Mouse (Mus musculus) layer of hippocampus, postnatal 36 days (tissue): Measurements from ENCODE around the gene Ctbp1. TPM values are rescaled to one million over a fixed set of nuclear protein-coding genes. Genes with fewer than 3 reads are reported as not detected.

Experiments
- DNase-seq, 2 experiments: peaks; one replicate each; pipeline ENCODE4 v3.0.0; 2022
- total RNA-seq, 2 experiments: library from RNA; stranded (reverse); gene quantifications; 2 replicates each; pipeline ENCODE4 v1.2.3; 2021

Gene Ctbp1
- total RNA-seq, result 100 to 1,000 TPM; 276 to 303 TPM

GRCm38 (mm10) chr5:33274953-33275454, at the start of gene Ctbp1:
Ctbp1 (minus strand) TSS chr5:33274994.
- peak; percentile 89 to 92 for DNase-seq

DNA sequence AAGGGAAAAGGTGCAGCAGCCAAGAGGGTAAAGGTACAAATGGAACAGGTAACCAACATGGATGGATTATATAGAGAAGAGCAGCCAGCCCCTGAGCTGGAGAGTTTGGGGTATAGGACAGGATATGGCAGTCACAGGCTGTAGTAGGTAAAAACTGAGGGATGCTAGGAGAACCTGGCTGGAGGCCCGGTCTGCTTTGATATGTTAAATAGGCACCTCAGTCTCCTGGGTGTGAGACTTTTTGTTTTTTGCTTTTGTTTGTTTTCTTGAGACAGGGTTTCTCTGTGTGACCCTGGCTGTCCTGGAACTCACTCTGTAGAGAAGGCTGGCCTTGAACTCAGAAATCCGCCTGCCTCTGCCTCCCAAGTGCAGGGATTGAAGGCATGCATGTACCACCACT, 49.7 kb upstream of the Ctbp1 start:
- DNase-seq, result no peak

- DNase-seq, result no peak
Measured at GRCm38 (mm10) chr5:33312192-33312591, 37.4 kb upstream of the Ctbp1 start.

- DNase-seq, result no peak
Measured at GRCm38 (mm10) chr5:33310704-33311462, 36.1 kb upstream of the Ctbp1 start.

- no peak for DNase-seq
Measured at GRCm38 (mm10) chr5:33301801-33302200, 27.0 kb upstream of the Ctbp1 start.

DNA sequence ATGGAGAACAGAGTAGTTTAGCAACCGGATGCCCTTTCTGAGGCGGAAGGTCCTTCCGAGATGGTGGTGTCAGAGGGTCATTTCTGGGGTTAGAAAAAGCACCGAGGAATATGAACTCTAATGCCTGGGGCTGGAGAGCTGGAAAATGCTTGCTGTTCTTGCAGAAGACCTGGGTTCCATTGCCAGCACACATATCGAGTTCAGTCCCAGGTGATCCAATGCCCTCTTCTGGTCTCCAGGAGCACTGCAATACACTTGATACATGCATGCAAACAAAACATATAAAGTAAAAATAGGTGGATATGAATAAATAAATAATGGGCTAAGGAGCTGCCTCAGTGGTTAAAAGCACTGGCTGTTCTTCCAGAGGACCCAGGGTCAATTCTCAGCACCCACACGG, 22.4 kb upstream of the Ctbp1 start:
- no peak for DNase-seq

GRCm38 (mm10) chr5:33293796-33294430, 19.1 kb upstream of the Ctbp1 start:
- no peak for DNase-seq

GRCm38 (mm10) chr5:33283951-33284350, 9.2 kb upstream of the Ctbp1 start:
- DNase-seq, result no peak

DNA sequence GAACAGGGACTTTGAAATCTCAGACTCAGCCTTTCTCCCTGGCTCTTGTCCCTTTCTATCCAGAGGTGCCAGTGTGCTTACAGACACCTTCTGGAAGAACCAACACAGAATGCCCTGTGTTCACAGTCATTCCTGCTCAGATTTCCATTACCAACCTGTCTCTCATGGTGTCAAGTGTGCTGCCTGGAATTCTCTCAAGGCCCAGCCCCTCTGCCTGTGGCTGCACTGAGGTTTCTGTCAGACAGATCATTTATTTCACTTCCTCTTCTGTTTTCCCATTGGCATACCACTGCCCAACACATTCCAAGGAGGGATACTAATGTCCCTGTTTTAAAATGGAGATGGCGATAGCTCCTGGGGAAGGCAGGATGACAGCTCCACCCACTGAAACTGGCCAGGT, 6.6 kb upstream of the Ctbp1 start:
- DNase-seq, result no peak

- DNase-seq, result no peak
Measured at GRCm38 (mm10) chr5:33278950-33279349, 4.2 kb upstream of the Ctbp1 start.

DNA sequence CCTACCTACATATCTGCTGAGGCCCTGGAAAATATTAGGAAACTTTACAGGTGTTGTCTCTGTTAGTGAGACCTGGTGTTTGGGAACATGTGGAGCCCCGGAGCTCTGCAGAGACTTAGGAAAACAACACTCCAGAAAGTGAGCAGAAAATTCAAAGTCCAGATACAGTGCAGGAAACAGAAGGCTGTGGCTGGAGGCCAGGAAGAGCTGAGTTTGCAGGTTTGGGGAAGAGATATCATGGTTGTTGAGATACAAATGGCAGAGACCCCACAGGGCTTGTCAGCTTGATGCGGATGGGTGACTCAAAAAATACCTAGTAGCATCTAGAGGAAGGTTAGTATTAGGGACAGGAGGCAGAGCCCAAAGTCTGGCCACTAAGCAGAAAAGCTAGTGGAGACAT, 2.5 kb upstream of the Ctbp1 start:
- no peak for DNase-seq

GRCm38 (mm10) chr5:33275754-33276153, 960 bp upstream of the Ctbp1 start:
- no peak for DNase-seq

DNA sequence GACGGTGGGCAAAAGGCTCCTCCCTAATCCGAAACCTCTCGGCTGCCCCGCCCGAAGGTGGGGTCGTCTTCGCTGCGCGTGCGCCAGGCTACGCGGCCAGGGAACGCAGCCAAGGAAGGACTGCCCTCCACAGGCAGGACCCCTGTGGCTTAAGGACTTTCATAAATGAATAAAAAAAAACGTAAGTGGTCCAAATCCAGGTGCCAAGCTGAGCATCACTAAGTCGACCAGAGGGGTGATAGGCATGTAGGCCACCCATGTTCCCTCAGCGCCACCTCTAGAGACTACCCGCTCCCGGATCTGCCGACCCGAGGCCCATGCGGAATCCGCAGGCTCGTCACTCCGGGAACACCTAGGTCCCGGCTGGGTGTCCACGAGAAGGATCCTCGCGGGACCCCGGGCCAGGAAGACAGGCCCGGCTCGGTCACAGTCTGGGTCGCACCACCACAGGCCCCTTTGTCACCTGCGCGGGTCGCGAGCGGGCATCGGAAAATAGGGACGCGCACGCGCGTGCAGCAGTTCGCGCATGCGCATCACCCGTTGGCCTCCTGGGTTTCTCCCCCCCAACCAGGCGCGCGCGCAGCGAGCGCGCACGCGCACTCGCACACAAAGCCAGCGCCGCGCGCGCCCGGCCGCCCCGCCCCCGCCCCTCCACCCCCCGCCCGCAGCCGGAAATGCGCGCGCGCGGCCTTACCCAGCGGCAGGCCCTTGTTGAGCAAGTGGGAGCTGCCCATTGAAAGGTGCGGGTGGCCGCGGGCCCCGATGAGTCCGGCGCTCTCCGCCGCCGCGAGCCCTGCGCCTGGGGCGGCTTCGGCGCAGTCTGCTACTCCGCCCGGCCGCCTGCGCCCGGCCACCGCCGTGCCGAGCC, 475 bp downstream of the Ctbp1 start:
- DNase-seq, result peak; percentile 89 to 92

- no peak for DNase-seq
Measured at GRCm38 (mm10) chr5:33273777-33274084, 1.1 kb downstream of the Ctbp1 start.

GRCm38 (mm10) chr5:33272845-33273776, 1.7 kb downstream of the Ctbp1 start:
- DNase-seq, result no peak

GRCm38 (mm10) chr5:33272146-33272545, 2.6 kb downstream of the Ctbp1 start:
- no peak for DNase-seq

- DNase-seq, result peak; percentile 84 to 85
Measured at GRCm38 (mm10) chr5:33270568-33270967, 4.2 kb downstream of the Ctbp1 start.

DNA sequence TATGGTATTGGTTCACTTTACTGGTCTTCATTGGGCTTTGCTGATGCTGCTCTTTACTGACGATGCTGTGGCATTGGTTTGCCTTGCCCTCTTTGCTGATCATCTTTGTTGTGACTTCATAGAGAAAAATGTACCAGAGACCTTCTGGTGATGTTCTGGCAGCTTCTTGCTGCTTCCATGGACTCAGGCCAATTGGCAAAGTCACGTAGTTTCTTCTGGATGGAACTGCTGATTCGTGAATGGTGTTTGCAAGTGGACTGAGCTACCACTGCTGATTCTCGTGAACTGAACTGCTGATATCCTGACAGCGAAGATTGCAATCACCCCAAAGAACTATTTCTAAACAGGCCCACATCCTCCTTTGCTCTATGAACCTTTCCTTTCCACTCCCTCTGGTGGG, 20.4 kb downstream of the Ctbp1 start:
- no peak for DNase-seq

DNA sequence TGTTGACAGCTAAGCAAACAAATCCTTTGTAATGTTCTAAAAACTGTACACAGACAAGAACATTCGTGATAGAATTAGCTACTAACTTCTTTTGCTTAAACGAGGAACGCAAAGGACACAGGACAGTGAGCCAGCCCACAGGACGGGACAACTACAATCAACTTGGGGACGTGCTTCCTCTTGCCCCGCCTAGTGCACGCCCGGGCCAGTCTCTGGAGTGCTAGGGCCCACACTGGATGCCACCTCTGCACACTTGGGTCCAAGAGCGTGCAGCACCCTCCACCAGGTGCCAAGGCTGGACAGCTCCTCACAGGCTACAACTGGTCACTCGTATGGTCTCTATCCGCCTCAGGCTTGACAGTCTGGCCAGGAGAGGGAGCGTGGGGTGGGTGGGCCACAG, 26.6 kb downstream of the Ctbp1 start:
- no peak for DNase-seq

DNA sequence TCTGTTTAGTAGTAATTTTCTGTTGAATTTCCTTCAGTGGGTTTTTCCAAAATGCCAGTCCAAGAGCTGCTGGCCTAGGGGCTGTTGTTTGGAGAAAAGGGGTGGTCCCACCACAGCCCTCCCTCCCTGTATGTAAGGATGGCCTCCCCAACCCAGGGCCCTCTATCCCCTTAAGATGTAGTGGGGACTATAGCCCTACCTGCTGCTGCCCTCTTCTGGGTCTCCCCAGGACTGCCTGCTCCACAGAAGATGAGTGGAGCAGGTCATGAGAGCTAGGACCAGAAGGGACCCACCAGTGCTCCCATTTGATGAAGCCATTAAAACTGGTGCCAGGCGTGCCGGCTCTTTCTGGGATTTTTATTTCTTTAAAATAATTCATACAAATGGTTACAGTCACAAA, 27.4 kb downstream of the Ctbp1 start:
- DNase-seq, result no peak

- DNase-seq, result peak; percentile 52 to 66
Measured at GRCm38 (mm10) chr5:33245701-33246100, 29.1 kb downstream of the Ctbp1 start.

- DNase-seq, result no peak
Measured at GRCm38 (mm10) chr5:33244377-33244920, 30.3 kb downstream of the Ctbp1 start.
